Mouse (Mus musculus) ES-Bruce4 (cell line): Measurements from ENCODE around the gene Ankrd13d.

ENCODE experiments used
- CTCF ChIP-seq: IDR thresholded peaks from one replicate; pipeline ENCODE4 v1.8.1; 2011; ENCODE audit warnings: low read depth, low read length
- EP300 ChIP-seq: IDR thresholded peaks from 2 replicates; pipeline ENCODE4 v1.6.1; 2011; ENCODE audit warnings: low read depth, low read length; ENCODE audit not compliant: insufficient read depth
- POLR2A ChIP-seq: IDR thresholded peaks from one replicate; pipeline ENCODE4 v1.8.1; 2011; ENCODE audit warnings: low read length; ENCODE audit not compliant: insufficient read depth

DNA sequence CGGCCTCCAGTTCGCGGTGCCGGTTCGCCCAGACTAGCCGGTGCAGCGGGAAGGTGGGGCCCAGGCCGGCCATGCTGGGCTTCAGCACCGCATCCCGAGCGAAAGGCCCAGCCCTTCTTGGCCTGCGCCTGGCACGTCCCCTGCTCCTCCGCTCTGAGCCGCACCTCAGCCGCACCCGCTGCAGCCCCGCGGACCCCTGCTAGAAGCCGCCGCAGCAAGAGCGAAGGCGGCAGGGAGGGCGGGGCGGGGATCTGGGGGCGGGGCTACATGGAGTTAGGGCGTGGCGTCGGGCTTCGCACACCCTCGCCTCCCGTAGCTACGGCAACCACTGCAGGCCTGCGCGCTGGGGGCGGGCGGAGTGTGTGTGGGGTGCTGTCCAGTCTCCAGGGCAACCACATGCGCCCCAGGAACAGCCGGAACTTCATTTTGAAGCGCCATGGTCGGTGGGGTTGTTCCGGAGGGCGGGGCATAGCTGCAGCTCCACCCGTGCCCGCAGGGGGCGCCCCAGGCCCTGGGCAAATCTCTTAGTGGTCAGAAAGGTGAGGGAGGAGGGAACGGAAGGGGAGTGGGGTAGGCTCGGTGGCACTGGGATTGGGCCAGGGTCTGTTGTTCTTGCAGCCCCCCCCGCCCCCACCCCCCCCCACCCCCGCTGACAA is at the start of gene Ankrd13d:
- peak; percentile 66 for TF ChIP-seq CTCF
- peak; percentile 40 for TF ChIP-seq POLR2A
- no peak for TF ChIP-seq EP300
